Mouse (Mus musculus) embryonic facial prominence, embryonic 14.5 days (tissue): ENCODE measurements around the gene Olfr190. TPM values are rescaled to one million over a fixed set of nuclear protein-coding genes. Genes with fewer than 3 reads are reported as not detected.
"Not testable (repeated sequence)": the region's sequence is repeated elsewhere in the genome, so short reads cannot be mapped to it uniquely, and the experiment has no call there.

ENCODE experiments used
- ATAC-seq: fragments of 200-750 bp; cut with Nextera tagmentation; 2 replicates; pipeline ENCODE4 v1.8.0; 2017; ENCODE audit warnings: low read depth, moderate number of reproducible peaks, moderate TSS enrichment
- DNase-seq: peaks from one replicate; pipeline ENCODE4 v3.0.0-alpha.2; 2015; ENCODE audit warnings: low spot score
- H3K27ac ChIP-seq: fragments of 300-500 bp; sonication (generic); replicated peaks from 2 replicates; pipeline ENCODE4 v1.5.1; 2014; ENCODE audit warnings: low read depth, mild to moderate bottlenecking, low read length, moderate library complexity
- H3K27me3 ChIP-seq: fragments of 300-500 bp; sonication (generic); replicated peaks from 2 replicates; pipeline ENCODE4 v1.6.1; 2014; ENCODE audit warnings: low read length; ENCODE audit not compliant: control insufficient read depth, insufficient read depth
- H3K36me3 ChIP-seq: fragments of 300-500 bp; sonication (generic); 2 replicates; pipeline ENCODE4 v1.6.1; 2014; ENCODE audit warnings: low read length, mixed read lengths; ENCODE audit not compliant: control insufficient read depth, insufficient read depth
- H3K4me1 ChIP-seq: fragments of 300-500 bp; sonication (generic); 2 replicates; pipeline ENCODE4 v1.6.1; 2014; ENCODE audit warnings: antibody characterized with exemption, low read length; ENCODE audit not compliant: control insufficient read depth, insufficient read depth
- H3K4me2 ChIP-seq: fragments of 300-500 bp; sonication (generic); 2 replicates; pipeline ENCODE4 v1.6.1; 2014; ENCODE audit warnings: low read depth, mild to moderate bottlenecking, low read length, moderate library complexity, mixed read lengths
- H3K4me3 ChIP-seq: fragments of 300-500 bp; sonication (generic); 2 replicates; pipeline ENCODE4 v1.5.1; 2014; ENCODE audit warnings: low read depth, mild to moderate bottlenecking, low read length
- H3K9ac ChIP-seq: fragments of 300-500 bp; sonication (generic); 2 replicates; pipeline ENCODE4 v1.6.1; 2014; ENCODE audit warnings: low read depth, mild to moderate bottlenecking, low read length, moderate library complexity, mixed read lengths
- H3K9me3 ChIP-seq: fragments of 300-500 bp; sonication (generic); 2 replicates; pipeline ENCODE4 v1.6.1; 2016; ENCODE audit warnings: low read length; ENCODE audit not compliant: control insufficient read depth
- WGBS: fragments of 180-500 bp; shearing (Covaris S2); extraction: QIAGEN DNeasy Blood & Tissue Kit; methylation state at CpG from one replicate; pipeline ENCODE4 v1.1.7; 2014; 5-methylcytosine and 5-hydroxymethylcytosine counted together
- polyA plus RNA-seq: library from polyadenylated mRNA; unstranded; fragments of >200 nt; fragmentation: Nextera tagmentation; extraction: Ambion mirVana; gene quantifications from 2 replicates; pipeline ENCODE4 v1.2.1, GENCODE M21; 2014

The Olfr190 gene
- not detected in 2 replicates for polyA plus RNA-seq

DNA sequence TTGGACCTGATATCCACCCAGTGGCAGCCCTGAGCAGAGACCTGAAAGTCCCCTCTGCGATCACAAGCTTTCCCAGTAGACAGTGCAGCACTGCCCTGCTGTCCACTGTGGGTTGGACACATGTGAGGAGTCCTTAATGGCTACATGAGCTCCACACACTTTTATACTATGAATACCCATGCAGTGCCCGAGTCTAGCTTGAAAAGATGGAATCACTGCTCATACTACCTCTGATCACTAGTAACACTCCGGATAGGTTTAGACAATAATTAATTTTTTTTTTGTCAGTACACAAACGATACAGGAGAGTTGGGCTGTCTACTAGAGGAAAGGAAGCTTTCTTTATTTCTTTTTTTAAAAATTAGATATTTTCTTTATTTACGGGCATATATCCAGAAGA, at the start of gene Olfr190:
TSS of gene Olfr190 (minus strand) at position 101 of the 400 bp plus-strand sequence.
- Histone ChIP-seq H3K27me3 (no peaks in the 10 kb centered on the region), H3K4me1 (no peaks in the 10 kb centered on the region), H3K9me3 (no peaks in the 10 kb centered on the region), H3K9ac (no peak within 1 kb of the TSS), H3K4me2 (no peak within 1 kb of the TSS), H3K36me3 (no peaks in the 10 kb centered on the region), H3K27ac (no peak within 1 kb of the TSS), H3K4me3 (no peak within 1 kb of the TSS)
- 88% methylated on average over 5 of the region's 5 CpGs for WGBS
- DNase-seq: no peak
- no peak for ATAC-seq

GRCm38 (mm10) chr16:59120969-59121368, 43.2 kb upstream of the Olfr190 start, which contains the start of gene Olfr194:
TSS of gene Olfr194 (minus strand) at chr16:59121069.
- Histone ChIP-seq H3K36me3 (no peaks in the 10 kb centered on the region), H3K4me1 (no peaks in the 10 kb centered on the region), H3K9ac (no peak within 1 kb of the TSS), H3K27ac (no peak within 1 kb of the TSS), H3K9me3 (0 out of 2 replicates have a peak, but pooled peaks cover 2% of the 10 kb centered on the region), H3K4me3 (no peak within 1 kb of the TSS), H3K4me2 (no peak within 1 kb of the TSS), H3K27me3 (no peaks in the 10 kb centered on the region)
- no peak for DNase-seq
- no peak for ATAC-seq

DNA sequence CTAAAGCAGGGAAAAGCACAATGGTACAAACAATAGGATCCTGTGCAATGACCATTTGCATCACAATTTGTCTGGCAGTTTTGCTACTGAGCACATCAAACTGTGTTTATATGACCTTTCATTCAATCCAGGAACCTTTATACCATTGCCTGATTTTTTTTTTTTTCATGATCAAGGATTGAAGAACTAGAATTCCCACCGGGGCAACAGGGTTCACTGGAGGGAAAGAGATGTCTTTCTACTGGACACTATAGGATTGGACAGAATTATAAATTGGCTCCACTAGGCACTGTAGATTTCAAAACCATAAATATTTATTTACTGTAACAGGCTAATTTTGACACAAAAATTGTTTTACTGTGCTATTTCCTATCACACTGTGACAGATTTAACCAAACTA, 34.0 kb upstream of the Olfr190 start, which contains the start of gene Olfr193:
TSS of gene Olfr193 (minus strand) at position 101 of the 400 bp plus-strand sequence.
- H3K9ac ChIP-seq: no peak within 1 kb of the TSS
- 88% methylated on average over 1 of the region's 1 CpGs for WGBS
- no peak for DNase-seq

GRCm38 (mm10) chr16:59108522-59108921, 30.7 kb upstream of the Olfr190 start:
- not testable (repeated sequence) for H3K36me3 ChIP-seq, DNase-seq, H3K4me3 ChIP-seq, H3K4me1 ChIP-seq, H3K27me3 ChIP-seq, ATAC-seq, H3K27ac ChIP-seq, H3K4me2 ChIP-seq, H3K9me3 ChIP-seq, H3K9ac ChIP-seq
- 62% methylated on average over 5 of the region's 5 CpGs for WGBS

More for the DNA sequence above, 34.0 kb upstream of the Olfr190 start, which contains the start of gene Olfr193:
- Histone ChIP-seq H3K9me3 (0 out of 2 replicates have a peak, but pooled peaks cover under 1% of the 10 kb centered on the region), H3K4me3 (no peak within 1 kb of the TSS), H3K27me3 (no peaks in the 10 kb centered on the region), H3K36me3 (no peaks in the 10 kb centered on the region), H3K27ac (no peak within 1 kb of the TSS), H3K4me1 (no peaks in the 10 kb centered on the region), H3K4me2 (no peak within 1 kb of the TSS)
- no peak for ATAC-seq

DNA sequence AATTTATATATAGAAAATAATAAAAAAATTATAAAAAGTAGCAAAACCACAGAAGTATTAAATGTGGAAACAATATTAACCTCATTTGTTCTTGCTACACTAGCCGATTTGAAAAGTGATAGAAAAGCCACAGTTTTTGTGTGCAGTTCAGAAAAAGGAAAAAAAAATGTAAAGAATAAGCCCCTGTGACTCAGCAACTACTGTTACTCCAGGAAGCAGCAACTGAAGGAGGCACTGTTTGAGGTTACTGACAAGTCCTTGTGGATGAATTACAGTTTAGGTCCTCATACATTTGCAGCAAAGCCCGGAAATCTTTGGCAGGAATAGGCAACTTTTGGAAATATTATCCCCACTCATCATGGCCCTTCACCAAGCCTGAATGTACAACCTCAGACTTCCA, 27.5 kb upstream of the Olfr190 start:
- WGBS: 83% methylated on average over 2 of the region's 2 CpGs
- no peak for ATAC-seq
- H3K27me3 ChIP-seq: no peaks in the 10 kb centered on the region
- H3K4me1 ChIP-seq: no peaks in the 10 kb centered on the region
- no peak overlapping the region for H3K27ac ChIP-seq
- H3K36me3 ChIP-seq: no peaks in the 10 kb centered on the region
- H3K4me3 ChIP-seq: no peak overlapping the region
- no peaks in the 10 kb centered on the region for H3K9me3 ChIP-seq
- no peak for DNase-seq
- H3K9ac ChIP-seq: no peak overlapping the region
- no peak overlapping the region for H3K4me2 ChIP-seq

GRCm38 (mm10) chr16:59089722-59090121, 11.9 kb upstream of the Olfr190 start, which contains the start of gene Olfr191:
TSS of gene Olfr191 (minus strand) at chr16:59089822.
- H3K36me3 ChIP-seq, H3K4me3 ChIP-seq, H3K27me3 ChIP-seq, H3K4me1 ChIP-seq, H3K9me3 ChIP-seq, DNase-seq, H3K9ac ChIP-seq, H3K4me2 ChIP-seq, ATAC-seq, H3K27ac ChIP-seq: not testable (repeated sequence)
- 60% methylated on average over 1 of the region's 1 CpGs for WGBS

- H3K36me3 ChIP-seq, H3K4me1 ChIP-seq, H3K27me3 ChIP-seq, H3K4me2 ChIP-seq, H3K27ac ChIP-seq, H3K4me3 ChIP-seq, H3K9me3 ChIP-seq, H3K9ac ChIP-seq, DNase-seq, ATAC-seq: not testable (repeated sequence)
- WGBS: 78% methylated on average over 2 of the region's 2 CpGs
Measured at GRCm38 (mm10) chr16:59081113-59081512, 3.3 kb upstream of the Olfr190 start.

GRCm38 (mm10) chr16:59073520-59073919, 4.3 kb downstream of the Olfr190 start:
- Histone ChIP-seq H3K4me3 (no peak overlapping the region), H3K4me2 (no peak overlapping the region), H3K27me3 (no peaks in the 10 kb centered on the region), H3K36me3 (no peaks in the 10 kb centered on the region), H3K27ac (no peak overlapping the region), H3K4me1 (no peaks in the 10 kb centered on the region), H3K9ac (no peak overlapping the region), H3K9me3 (no peaks in the 10 kb centered on the region)
- no peak for ATAC-seq
- DNase-seq: no peak
- 75% methylated on average over 1 of the region's 1 CpGs for WGBS

- Histone ChIP-seq H3K27me3 (no peaks in the 10 kb centered on the region), H3K36me3 (no peaks in the 10 kb centered on the region), H3K9ac (no peak overlapping the region), H3K27ac (no peak overlapping the region), H3K4me3 (no peak overlapping the region), H3K4me1 (no peaks in the 10 kb centered on the region), H3K9me3 (no peaks in the 10 kb centered on the region), H3K4me2 (no peak overlapping the region)
- ATAC-seq: no peak
- no peak for DNase-seq
Measured at GRCm38 (mm10) chr16:59071755-59072154, 6.0 kb downstream of the Olfr190 start.
